In the genomic region with DNA sequence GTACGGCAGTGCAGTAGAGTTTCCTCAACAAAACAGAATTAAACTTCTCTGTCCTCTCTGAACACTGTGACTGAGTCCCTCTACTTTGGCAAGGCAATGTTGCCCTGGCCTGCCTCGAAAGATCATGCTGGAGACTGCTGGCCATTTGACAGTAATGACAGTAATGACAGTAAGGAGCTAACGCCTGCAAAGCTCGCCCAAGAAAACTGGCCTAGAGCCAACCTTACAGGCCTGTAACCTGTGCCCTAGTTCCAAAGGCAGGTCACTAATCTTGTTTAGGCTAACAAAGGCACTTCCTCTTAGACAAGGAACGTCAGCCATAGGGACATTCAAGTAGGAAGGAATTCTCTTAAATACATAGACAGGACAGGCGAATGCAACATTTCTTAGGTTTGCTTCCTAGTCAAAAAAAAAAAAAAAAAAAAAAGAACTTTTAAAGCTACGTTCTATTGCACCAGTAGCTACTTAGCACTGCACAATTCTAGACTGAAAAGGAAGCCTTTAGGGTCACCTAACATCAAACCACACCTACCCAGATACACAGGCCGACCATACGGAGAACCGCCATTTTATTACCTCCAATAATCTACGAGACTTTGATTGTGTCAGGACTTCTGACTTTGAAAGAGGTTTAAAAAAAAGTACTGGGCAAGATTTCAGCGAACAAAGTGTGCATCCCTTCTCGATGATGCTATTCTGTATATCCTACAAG, we compare ENCODE assay signal across 10 mouse cellular contexts.
DNase-seq lines count a peak whose midpoint lies in the region; ATAC-seq lines count a peak whose summit lies in the region.
"Had no signal": no experiment of that assay in that cellular context is flagged by ENCODE, and none has a peak within 500 bp of the region (broad histone marks: within the 10 kb centered on the region; RNA-seq: fewer than 3 reads in every experiment).

No protein-coding gene starts in this region.

- no peak for ATAC-seq in liver, embryonic 12.5 days
- ATAC-seq in megakaryocyte-erythroid progenitor cell, adult 5-6 weeks (replicated peaks; ENCODE audit: low FRiP score, low TSS enrichment, poor library complexity, severe bottlenecking) = peak; percentile 51; the same call in 1 of the 2 replicates
- no peak for ATAC-seq in hindbrain, embryonic 16.5 days

- H3K9me3 ChIP-seq in liver, embryonic 12.5 days (replicated peaks) = no peaks in the 10 kb centered on the region
- H3K9me3 ChIP-seq in hindbrain, embryonic 16.5 days (ENCODE audit: control insufficient read depth, low read length) = no peaks in the 10 kb centered on the region
- H3K9me3 ChIP-seq: limb, embryonic 13.5 days had no signal

- no peak overlapping the region for H3K9ac ChIP-seq in liver, embryonic 12.5 days
- H3K9ac ChIP-seq in hindbrain, embryonic 16.5 days (ENCODE audit: low read depth, low read length) = no peak overlapping the region
- H3K9ac ChIP-seq: hindbrain, embryonic 14.5 days; limb, embryonic 13.5 days had no signal

- H3K4me2 ChIP-seq in liver, embryonic 12.5 days = no peak overlapping the region
- no peak overlapping the region for H3K4me2 ChIP-seq in hindbrain, embryonic 16.5 days (ENCODE audit: low read length)
- H3K4me2 ChIP-seq: hindbrain, embryonic 14.5 days; limb, embryonic 13.5 days had no signal

- no peak overlapping the region for H3K4me3 ChIP-seq in liver, embryonic 12.5 days
- H3K4me3 ChIP-seq in hindbrain, embryonic 16.5 days (ENCODE audit: low read length) = no peak overlapping the region
- H3K4me3 ChIP-seq: limb, embryonic 13.5 days had no signal

- DNase-seq in liver = peak; percentile 18
- peak; percentile 37 to 47 for DNase-seq in heart, adult 9 months (ENCODE audit: low spot score in 2 of 2)
- peak; percentile 70 for DNase-seq in kidney, adult 9 months
- DNase-seq in Muller cell, postnatal 12 days (ENCODE audit: inconsistent ontology term) = no peak
- DNase-seq in cerebellum, adult 9-11 months = no peak

- no peaks in the 10 kb centered on the region; the same call in 1 of the 2 replicates for H3K36me3 ChIP-seq in liver, embryonic 12.5 days
- H3K36me3 ChIP-seq in hindbrain, embryonic 16.5 days (ENCODE audit: control insufficient read depth, insufficient read depth, low read length) = no peaks in the 10 kb centered on the region

- 69% methylated on average over 13 of the region's 13 CpGs for WGBS in liver, embryonic 12.5 days (ENCODE audit: insufficient replicate concordance)
- WGBS in hindbrain, embryonic 16.5 days = 68% methylated on average over 13 of the region's 13 CpGs

- no peak overlapping the region for H3K27ac ChIP-seq in liver, embryonic 12.5 days
- H3K27ac ChIP-seq in hindbrain, embryonic 16.5 days (ENCODE audit: low read depth, low read length) = no peak overlapping the region
- H3K27ac ChIP-seq: hindbrain, embryonic 14.5 days; limb, embryonic 13.5 days had no signal

- H3K27me3 ChIP-seq in liver, embryonic 12.5 days (replicated peaks) = no peaks in the 10 kb centered on the region
- H3K27me3 ChIP-seq in hindbrain, embryonic 16.5 days (replicated peaks; ENCODE audit: control insufficient read depth, insufficient read depth, low read length) = no peaks in the 10 kb centered on the region
- H3K27me3 ChIP-seq: limb, embryonic 13.5 days had no signal

- H3K4me1 ChIP-seq in liver, embryonic 12.5 days = peaks cover 31% of the 10 kb centered on the region
- no peaks in the 10 kb centered on the region for H3K4me1 ChIP-seq in hindbrain, embryonic 16.5 days (ENCODE audit: control insufficient read depth, insufficient read depth, low read depth, low read length)

Comparison
In these comparisons a context has a peak if more than half of its experiments do, and no peak if none do; other contexts are left out.
1. DNase-seq: peak in liver (single experiment), heart, adult 9 months (2 of 2) and kidney, adult 9 months (single experiment); none in Muller cell, postnatal 12 days (single experiment) and cerebellum, adult 9-11 months (single experiment).